Mouse (Mus musculus): ENCODE results near the gene Olfr624. TPM values are rescaled to one million over a fixed set of nuclear protein-coding genes. Genes with fewer than 3 reads are reported as not detected.
"Not testable (repeated sequence)": the region's sequence is repeated elsewhere in the genome, so short reads cannot be mapped to it uniquely, and the experiment has no call there.

Olfr624 gene
- polyA plus RNA-seq (2015; fragmentation: Nextera tagmentation; extraction: Ambion mirVana) = 0.02 TPM in 1 of 2 replicates, not detected in the other

GRCm38 (mm10) chr7:103671091-103671490, at the start of gene Olfr624:
TSS of gene Olfr624 (minus strand) at chr7:103671191.
- H3K9me3 ChIP-seq (ENCODE audit: control insufficient read depth, low read length) = no peaks in the 10 kb centered on the region
- no peaks in the 10 kb centered on the region for H3K27me3 ChIP-seq (ENCODE audit: control insufficient read depth, insufficient read depth, low read length)
- no peak within 1 kb of the TSS for H3K9ac ChIP-seq (ENCODE audit: low read length)
- no peaks in the 10 kb centered on the region for H3K36me3 ChIP-seq (ENCODE audit: control insufficient read depth, insufficient read depth, low read length)
- no peak within 1 kb of the TSS for H3K27ac ChIP-seq (replicated peaks)
- TF ChIP-seq EP300 (optimal IDR thresholded peaks at IDR 0.05) = no peak
- no peak for TF ChIP-seq CTCF (IDR thresholded peaks at IDR 0.05; ENCODE audit: low read depth)
- ATAC-seq (ENCODE audit: low FRiP score, low TSS enrichment) (no peak), DNase-seq (ENCODE audit: low spot score) (no peak)
- no peaks in the 10 kb centered on the region for H3K4me1 ChIP-seq (replicated peaks; ENCODE audit: control insufficient read depth, insufficient read depth)
- WGBS = 76% methylated on average over 2 of the region's 2 CpGs
- H3K4me3 ChIP-seq (ENCODE audit: low read depth, low read length) = no peak within 1 kb of the TSS
- H3K4me2 ChIP-seq (replicated peaks; ENCODE audit: low read depth) = no peak within 1 kb of the TSS

- not testable (repeated sequence) for H3K4me3 ChIP-seq (ENCODE audit: low read depth, low read length); ATAC-seq (ENCODE audit: low FRiP score, low TSS enrichment); H3K4me2 ChIP-seq (replicated peaks; ENCODE audit: low read depth); H3K27me3 ChIP-seq (ENCODE audit: control insufficient read depth, insufficient read depth, low read length); H3K36me3 ChIP-seq (ENCODE audit: control insufficient read depth, insufficient read depth, low read length); H3K27ac ChIP-seq (replicated peaks); DNase-seq (ENCODE audit: low spot score); H3K9me3 ChIP-seq (ENCODE audit: control insufficient read depth, low read length); H3K9ac ChIP-seq (ENCODE audit: low read length); H3K4me1 ChIP-seq (replicated peaks; ENCODE audit: control insufficient read depth, insufficient read depth)
- WGBS = 88% methylated on average over 1 of the region's 1 CpGs
Measured at GRCm38 (mm10) chr7:103716398-103716797, 45.4 kb upstream of the Olfr624 start.

- H3K4me1 ChIP-seq (replicated peaks; ENCODE audit: control insufficient read depth, insufficient read depth) = no peaks in the 10 kb centered on the region
- H3K27me3 ChIP-seq (ENCODE audit: control insufficient read depth, insufficient read depth, low read length) = no peaks in the 10 kb centered on the region
- H3K27ac ChIP-seq (replicated peaks) = no peak within 1 kb of the TSS
- DNase-seq (ENCODE audit: low spot score) (no peak), ATAC-seq (ENCODE audit: low FRiP score, low TSS enrichment) (no peak)
- no peak for TF ChIP-seq CTCF (IDR thresholded peaks at IDR 0.05; ENCODE audit: low read depth)
- no peak within 1 kb of the TSS for H3K4me2 ChIP-seq (replicated peaks; ENCODE audit: low read depth)
- no peaks in the 10 kb centered on the region for H3K36me3 ChIP-seq (ENCODE audit: control insufficient read depth, insufficient read depth, low read length)
- H3K4me3 ChIP-seq (ENCODE audit: low read depth, low read length) = no peak within 1 kb of the TSS
- no peaks in the 10 kb centered on the region for H3K9me3 ChIP-seq (ENCODE audit: control insufficient read depth, low read length)
- H3K9ac ChIP-seq (ENCODE audit: low read length) = no peak within 1 kb of the TSS
Measured at GRCm38 (mm10) chr7:103714371-103714770, 43.4 kb upstream of the Olfr624 start, which contains the start of gene Olfr243. TSS of gene Olfr243 (plus strand) at chr7:103714671.

- WGBS = 30% methylated on average over 2 of the region's 2 CpGs
Measured at GRCm38 (mm10) chr7:103712024-103712423, 41.0 kb upstream of the Olfr624 start.

GRCm38 (mm10) chr7:103699469-103699868, 28.5 kb upstream of the Olfr624 start:
- ATAC-seq (ENCODE audit: low FRiP score, low TSS enrichment) (no peak), DNase-seq (ENCODE audit: low spot score) (no peak)
- no peaks in the 10 kb centered on the region for H3K27me3 ChIP-seq (ENCODE audit: control insufficient read depth, insufficient read depth, low read length)
- H3K4me2 ChIP-seq (replicated peaks; ENCODE audit: low read depth) = no peak overlapping the region
- H3K4me3 ChIP-seq (ENCODE audit: low read depth, low read length) = no peak overlapping the region
- 82% methylated on average over 4 of the region's 4 CpGs for WGBS
- no peak overlapping the region for H3K27ac ChIP-seq (replicated peaks)
- no peaks in the 10 kb centered on the region for H3K4me1 ChIP-seq (replicated peaks; ENCODE audit: control insufficient read depth, insufficient read depth)
- H3K9me3 ChIP-seq (ENCODE audit: control insufficient read depth, low read length) = no peaks in the 10 kb centered on the region
- no peak for TF ChIP-seq CTCF (IDR thresholded peaks at IDR 0.05; ENCODE audit: low read depth)
- no peak for TF ChIP-seq EP300 (optimal IDR thresholded peaks at IDR 0.05)
- no peak overlapping the region for H3K9ac ChIP-seq (ENCODE audit: low read length)
- H3K36me3 ChIP-seq (ENCODE audit: control insufficient read depth, insufficient read depth, low read length) = no peaks in the 10 kb centered on the region

More at GRCm38 (mm10) chr7:103712024-103712423, 41.0 kb upstream of the Olfr624 start:
- Histone ChIP-seq H3K9ac (ENCODE audit: low read length) (no peak overlapping the region), H3K27ac (replicated peaks) (no peak overlapping the region), H3K9me3 (ENCODE audit: control insufficient read depth, low read length) (no peaks in the 10 kb centered on the region), H3K36me3 (ENCODE audit: control insufficient read depth, insufficient read depth, low read length) (no peaks in the 10 kb centered on the region), H3K27me3 (ENCODE audit: control insufficient read depth, insufficient read depth, low read length) (no peaks in the 10 kb centered on the region), H3K4me1 (replicated peaks; ENCODE audit: control insufficient read depth, insufficient read depth) (no peaks in the 10 kb centered on the region), H3K4me3 (ENCODE audit: low read depth, low read length) (no peak overlapping the region), H3K4me2 (replicated peaks; ENCODE audit: low read depth) (no peak overlapping the region)
- no peak for DNase-seq (ENCODE audit: low spot score)
- TF ChIP-seq CTCF (IDR thresholded peaks at IDR 0.05; ENCODE audit: low read depth) (peak; percentile 50), EP300 (optimal IDR thresholded peaks at IDR 0.05) (no peak)
- ATAC-seq (ENCODE audit: low FRiP score, low TSS enrichment) = no peak

GRCm38 (mm10) chr7:103682420-103682819, 11.4 kb upstream of the Olfr624 start, which contains the start of gene Olfr625-ps1:
TSS of gene Olfr625-ps1 (plus strand) at chr7:103682720.
- no peak within 1 kb of the TSS for H3K9ac ChIP-seq (ENCODE audit: low read length)
- H3K36me3 ChIP-seq (ENCODE audit: control insufficient read depth, insufficient read depth, low read length) = no peaks in the 10 kb centered on the region
- no peaks in the 10 kb centered on the region for H3K27me3 ChIP-seq (ENCODE audit: control insufficient read depth, insufficient read depth, low read length)
- no peak for DNase-seq (ENCODE audit: low spot score)
- no peaks in the 10 kb centered on the region for H3K9me3 ChIP-seq (ENCODE audit: control insufficient read depth, low read length)
- H3K4me3 ChIP-seq (ENCODE audit: low read depth, low read length) = no peak within 1 kb of the TSS
- ATAC-seq (ENCODE audit: low FRiP score, low TSS enrichment) = no peak
- no peak within 1 kb of the TSS for H3K27ac ChIP-seq (replicated peaks)
- no peaks in the 10 kb centered on the region for H3K4me1 ChIP-seq (replicated peaks; ENCODE audit: control insufficient read depth, insufficient read depth)
- H3K4me2 ChIP-seq (replicated peaks; ENCODE audit: low read depth) = no peak within 1 kb of the TSS
- TF ChIP-seq CTCF (IDR thresholded peaks at IDR 0.05; ENCODE audit: low read depth) (no peak), EP300 (optimal IDR thresholded peaks at IDR 0.05) (no peak)

Measured in stomach, postnatal 0 days (tissue).